Mouse (Mus musculus): ENCODE results near the gene Mrpl37. TPM values are rescaled to one million over a fixed set of nuclear protein-coding genes. Genes with fewer than 3 reads are reported as not detected.

Mrpl37 gene
- polyA plus RNA-seq, 1 experiment from 2014 or later = 125 TPM

DNA sequence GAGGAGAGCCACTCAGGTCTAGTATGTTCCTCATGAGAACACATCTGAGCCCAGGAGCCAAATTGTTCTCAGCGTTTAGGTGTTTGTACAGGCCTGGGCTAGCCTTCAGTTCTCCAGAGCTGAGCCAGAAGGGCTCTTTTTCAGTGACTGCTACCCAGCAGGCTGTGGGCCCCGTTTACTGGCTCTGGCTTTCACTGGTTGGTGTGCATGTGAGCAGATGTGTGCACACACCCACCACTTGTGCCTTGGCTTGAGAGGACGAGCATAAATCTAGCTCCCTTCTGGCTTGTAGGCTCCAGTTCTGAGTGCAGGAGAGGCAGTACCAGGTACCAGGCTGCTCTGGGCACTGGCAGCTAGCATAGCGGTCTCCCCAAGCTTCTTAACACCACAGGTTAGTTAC is 28.4 kb downstream of the Mrpl37 start:
- no peaks in the 10 kb centered on the region for H3K9me3 ChIP-seq (ENCODE audit: control insufficient read depth, low read length)
- WGBS = 87% methylated on average over 4 of the region's 4 CpGs
- no peak overlapping the region for H3K4me3 ChIP-seq (ENCODE audit: low read length)
- ATAC-seq (ENCODE audit: low FRiP score, low TSS enrichment) = no peak
- no peaks in the 10 kb centered on the region for H3K27me3 ChIP-seq (ENCODE audit: control insufficient read depth, insufficient read depth, low read length)
- peaks cover 78% of the 10 kb centered on the region for H3K36me3 ChIP-seq (ENCODE audit: control insufficient read depth, insufficient read depth, low read length)
- no peak overlapping the region for H3K9ac ChIP-seq (ENCODE audit: low read depth, low read length)
- no peak overlapping the region for H3K4me2 ChIP-seq (replicated peaks; ENCODE audit: low read depth, low read length)
- no peak overlapping the region for H3K27ac ChIP-seq (ENCODE audit: low read depth, low read length)
- no peaks in the 10 kb centered on the region for H3K4me1 ChIP-seq (ENCODE audit: control insufficient read depth, insufficient read depth, low read length)

DNA sequence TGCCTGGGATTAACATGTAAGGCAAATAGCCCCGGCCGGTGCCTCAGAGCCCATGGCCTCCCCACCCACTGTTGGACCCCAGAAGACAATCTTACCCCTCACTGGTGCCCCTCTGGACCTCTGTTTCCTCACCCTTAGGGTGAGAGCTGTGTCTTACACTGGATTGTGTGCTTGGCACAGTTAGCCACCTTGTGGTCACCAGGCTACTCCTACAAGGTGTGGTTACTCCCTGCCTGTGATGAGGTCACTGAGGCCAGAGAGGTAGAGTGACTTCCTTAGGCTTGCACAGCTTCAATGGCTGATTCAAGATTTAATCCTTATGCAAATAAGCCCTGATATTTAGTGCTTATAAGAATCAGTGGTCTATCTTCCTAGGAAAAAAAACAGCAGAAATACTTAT is 29.7 kb downstream of the Mrpl37 start:
- WGBS = 95% methylated on average over 2 of the region's 2 CpGs
- no peak overlapping the region for H3K4me2 ChIP-seq (replicated peaks; ENCODE audit: low read depth, low read length)
- ATAC-seq (ENCODE audit: low FRiP score, low TSS enrichment) = no peak
- H3K27me3 ChIP-seq (ENCODE audit: control insufficient read depth, insufficient read depth, low read length) = no peaks in the 10 kb centered on the region
- H3K36me3 ChIP-seq (ENCODE audit: control insufficient read depth, insufficient read depth, low read length) = peaks cover 84% of the 10 kb centered on the region
- no peaks in the 10 kb centered on the region for H3K4me1 ChIP-seq (ENCODE audit: control insufficient read depth, insufficient read depth, low read length)
- no peak overlapping the region for H3K4me3 ChIP-seq (ENCODE audit: low read length)
- no peaks in the 10 kb centered on the region for H3K9me3 ChIP-seq (ENCODE audit: control insufficient read depth, low read length)
- H3K27ac ChIP-seq (ENCODE audit: low read depth, low read length) = no peak overlapping the region
- H3K9ac ChIP-seq (ENCODE audit: low read depth, low read length) = no peak overlapping the region

DNA sequence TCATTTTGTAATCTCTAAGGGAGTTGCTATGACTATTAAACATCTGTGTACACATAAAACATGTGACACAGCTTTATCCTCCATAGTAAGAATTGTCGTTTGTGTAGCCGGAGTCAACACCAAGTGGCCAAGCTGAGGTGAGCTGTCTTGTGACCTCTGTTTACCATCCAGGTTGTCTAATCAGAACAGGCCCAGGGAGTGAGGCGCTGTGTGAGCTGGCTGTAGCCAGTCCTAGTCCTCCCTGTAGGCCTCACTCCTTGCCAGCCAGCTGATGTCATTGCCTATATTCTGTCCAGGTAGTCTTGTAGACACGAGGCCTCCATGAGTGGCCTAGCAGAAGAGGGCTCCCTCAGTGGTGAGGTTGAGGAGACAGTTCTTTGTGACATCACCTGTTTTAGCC is 31.0 kb downstream of the Mrpl37 start:
- Histone ChIP-seq H3K9me3 (ENCODE audit: control insufficient read depth, low read length) (no peaks in the 10 kb centered on the region), H3K4me1 (ENCODE audit: control insufficient read depth, insufficient read depth, low read length) (no peaks in the 10 kb centered on the region), H3K27me3 (ENCODE audit: control insufficient read depth, insufficient read depth, low read length) (no peaks in the 10 kb centered on the region), H3K4me3 (ENCODE audit: low read length) (no peak overlapping the region), H3K27ac (ENCODE audit: low read depth, low read length) (no peak overlapping the region), H3K9ac (ENCODE audit: low read depth, low read length) (no peak overlapping the region), H3K4me2 (replicated peaks; ENCODE audit: low read depth, low read length) (no peak overlapping the region), H3K36me3 (ENCODE audit: control insufficient read depth, insufficient read depth, low read length) (peaks cover 84% of the 10 kb centered on the region)
- WGBS = 89% methylated on average over 4 of the region's 4 CpGs
- ATAC-seq (ENCODE audit: low FRiP score, low TSS enrichment) = no peak

DNA sequence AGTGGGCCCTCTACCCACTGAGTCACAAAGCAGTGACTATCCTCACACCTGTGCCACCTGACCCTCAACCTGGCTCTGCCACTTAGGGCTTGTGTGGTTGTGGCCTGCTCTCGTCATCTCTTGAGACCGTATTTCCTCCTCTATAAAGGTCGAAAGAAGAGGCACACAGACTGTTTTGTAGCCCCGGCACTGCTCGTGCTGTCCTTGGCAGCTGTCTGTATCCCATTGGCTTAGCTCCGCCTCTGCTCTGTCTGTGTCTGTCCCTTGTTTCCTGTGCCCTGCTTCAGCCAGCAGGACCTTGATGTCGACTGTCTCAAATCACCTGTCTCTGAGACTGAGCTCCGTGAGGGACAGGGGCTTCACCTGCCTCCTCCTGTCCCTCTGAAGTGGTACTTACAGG is 40.2 kb downstream of the Mrpl37 start:
- Histone ChIP-seq H3K27ac (ENCODE audit: low read depth, low read length) (no peak overlapping the region), H3K36me3 (ENCODE audit: control insufficient read depth, insufficient read depth, low read length) (peaks cover 37% of the 10 kb centered on the region), H3K9ac (ENCODE audit: low read depth, low read length) (no peak overlapping the region), H3K4me2 (replicated peaks; ENCODE audit: low read depth, low read length) (no peak overlapping the region), H3K4me3 (ENCODE audit: low read length) (no peak overlapping the region), H3K9me3 (ENCODE audit: control insufficient read depth, low read length) (no peaks in the 10 kb centered on the region), H3K4me1 (ENCODE audit: control insufficient read depth, insufficient read depth, low read length) (no peaks in the 10 kb centered on the region), H3K27me3 (ENCODE audit: control insufficient read depth, insufficient read depth, low read length) (no peaks in the 10 kb centered on the region)
- ATAC-seq (ENCODE audit: low FRiP score, low TSS enrichment) = no peak
- WGBS = 60% methylated on average over 8 of the region's 8 CpGs

DNA sequence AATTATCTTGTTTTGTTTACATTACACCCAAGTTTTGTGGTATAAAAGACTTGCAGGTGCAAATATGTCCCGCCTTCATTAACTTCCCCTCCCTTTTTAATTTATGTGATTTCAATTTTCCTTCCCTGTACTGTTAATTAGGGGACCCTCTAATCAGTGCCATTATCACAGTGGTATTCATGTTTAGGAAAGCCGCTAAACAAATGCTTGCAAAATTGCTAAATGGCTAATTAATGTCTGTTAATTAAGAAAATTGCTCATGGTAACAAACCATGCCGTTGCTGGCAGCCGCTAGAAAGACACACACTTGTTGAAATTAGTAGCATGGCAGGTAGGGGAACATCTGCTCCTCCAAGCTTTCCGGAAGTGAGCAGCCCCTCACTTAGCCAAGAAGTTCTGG is 41.3 kb downstream of the Mrpl37 start:
- H3K4me2 ChIP-seq (replicated peaks; ENCODE audit: low read depth, low read length) = no peak overlapping the region
- WGBS = 80% methylated on average over 5 of the region's 5 CpGs
- no peak for ATAC-seq (ENCODE audit: low FRiP score, low TSS enrichment)
- no peaks in the 10 kb centered on the region; the same call in 1 of the 2 replicates for H3K4me1 ChIP-seq (ENCODE audit: control insufficient read depth, insufficient read depth, low read length)
- H3K27me3 ChIP-seq (ENCODE audit: control insufficient read depth, insufficient read depth, low read length) = no peaks in the 10 kb centered on the region
- H3K4me3 ChIP-seq (ENCODE audit: low read length) = no peak overlapping the region
- no peak overlapping the region for H3K27ac ChIP-seq (ENCODE audit: low read depth, low read length)
- peaks cover 26% of the 10 kb centered on the region for H3K36me3 ChIP-seq (ENCODE audit: control insufficient read depth, insufficient read depth, low read length)
- H3K9me3 ChIP-seq (ENCODE audit: control insufficient read depth, low read length) = no peaks in the 10 kb centered on the region
- no peak overlapping the region for H3K9ac ChIP-seq (ENCODE audit: low read depth, low read length)

- Histone ChIP-seq H3K27me3 (ENCODE audit: control insufficient read depth, insufficient read depth, low read length) (no peaks in the 10 kb centered on the region), H3K4me2 (replicated peaks; ENCODE audit: low read depth, low read length) (no peak overlapping the region), H3K4me1 (ENCODE audit: control insufficient read depth, insufficient read depth, low read length) (peaks cover 4% of the 10 kb centered on the region; the same call in 1 of the 2 replicates), H3K27ac (ENCODE audit: low read depth, low read length) (no peak overlapping the region), H3K4me3 (ENCODE audit: low read length) (no peak overlapping the region), H3K9ac (ENCODE audit: low read depth, low read length) (no peak overlapping the region), H3K36me3 (ENCODE audit: control insufficient read depth, insufficient read depth, low read length) (peaks cover 24% of the 10 kb centered on the region), H3K9me3 (ENCODE audit: control insufficient read depth, low read length) (no peaks in the 10 kb centered on the region)
- no peak for ATAC-seq (ENCODE audit: low FRiP score, low TSS enrichment)
- 85% methylated on average over 7 of the region's 7 CpGs for WGBS
These were observed 41.8 kb downstream of the Mrpl37 start for GRCm38 (mm10) chr4:107024899-107025298.

DNA sequence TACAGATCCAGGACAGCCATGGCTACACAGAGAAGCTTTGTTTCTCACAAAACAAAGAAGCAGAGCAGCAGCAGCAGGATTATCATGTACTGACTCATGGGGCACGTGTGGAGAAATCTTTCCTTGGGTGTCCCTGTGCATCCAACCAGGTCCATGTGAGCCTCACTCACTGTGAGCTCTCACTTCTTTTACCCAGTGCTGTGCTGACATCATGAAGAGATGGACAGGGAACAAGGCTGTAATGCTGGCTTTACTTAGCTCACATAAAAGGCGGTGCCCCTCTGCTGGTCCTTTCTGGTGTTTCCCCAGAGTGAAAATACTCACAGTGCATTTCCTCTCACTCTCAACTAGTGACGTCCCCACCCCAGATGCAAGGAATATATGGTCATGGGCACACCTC is 45.2 kb downstream of the Mrpl37 start:
- no peak overlapping the region for H3K4me3 ChIP-seq (ENCODE audit: low read length)
- H3K4me2 ChIP-seq (replicated peaks; ENCODE audit: low read depth, low read length) = no peak overlapping the region
- H3K27me3 ChIP-seq (ENCODE audit: control insufficient read depth, insufficient read depth, low read length) = no peaks in the 10 kb centered on the region
- no peak overlapping the region for H3K9ac ChIP-seq (ENCODE audit: low read depth, low read length)
- H3K27ac ChIP-seq (ENCODE audit: low read depth, low read length) = no peak overlapping the region
- WGBS = 77% methylated on average over 3 of the region's 3 CpGs
- H3K36me3 ChIP-seq (ENCODE audit: control insufficient read depth, insufficient read depth, low read length) = 0 out of 2 replicates have a peak, but pooled peaks cover 3% of the 10 kb centered on the region
- H3K4me1 ChIP-seq (ENCODE audit: control insufficient read depth, insufficient read depth, low read length) = peaks cover 15% of the 10 kb centered on the region
- ATAC-seq (ENCODE audit: low FRiP score, low TSS enrichment) = no peak
- no peaks in the 10 kb centered on the region for H3K9me3 ChIP-seq (ENCODE audit: control insufficient read depth, low read length)

DNA sequence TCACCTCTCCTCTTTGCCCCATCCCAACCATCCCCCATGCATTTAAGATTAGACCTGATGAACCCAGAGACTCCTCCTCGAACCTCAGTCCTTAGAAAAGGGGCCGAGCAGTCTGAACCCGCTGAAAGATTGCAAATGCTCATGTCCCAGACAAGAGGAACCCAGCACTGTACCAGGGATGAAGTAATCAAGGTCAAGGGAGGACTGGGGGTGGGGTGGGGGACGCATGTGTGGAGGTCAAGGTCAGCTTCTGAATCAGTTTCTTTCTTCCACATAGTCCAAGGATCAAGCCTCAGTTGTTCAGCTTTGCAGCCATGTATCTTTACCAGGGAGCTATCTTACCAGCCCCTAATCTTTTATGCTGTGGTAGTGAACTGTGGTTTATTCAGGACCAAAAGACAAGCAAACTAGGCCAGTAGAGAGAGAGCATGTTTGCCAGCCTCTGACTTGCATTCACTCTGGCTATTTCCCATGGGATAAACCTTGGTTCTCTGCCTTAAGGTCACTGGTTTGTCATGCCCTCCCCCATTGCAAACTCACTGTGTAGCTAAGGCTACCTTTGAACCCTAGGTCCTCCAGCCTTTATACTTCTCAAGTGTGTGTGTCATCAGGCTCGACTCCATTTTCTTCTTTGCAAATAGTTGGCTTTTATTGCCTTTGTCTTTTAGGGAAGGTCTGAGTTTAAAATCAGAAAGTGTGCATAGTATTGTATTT is 46.2 kb downstream of the Mrpl37 start:
- H3K36me3 ChIP-seq (ENCODE audit: control insufficient read depth, insufficient read depth, low read length) = 0 out of 2 replicates have a peak, but pooled peaks cover 3% of the 10 kb centered on the region
- no peaks in the 10 kb centered on the region for H3K9me3 ChIP-seq (ENCODE audit: control insufficient read depth, low read length)
- WGBS = 68% methylated on average over 5 of the region's 5 CpGs
- H3K27ac ChIP-seq (ENCODE audit: low read depth, low read length) = no peak overlapping the region
- no peak overlapping the region for H3K4me3 ChIP-seq (ENCODE audit: low read length)
- no peak overlapping the region for H3K4me2 ChIP-seq (replicated peaks; ENCODE audit: low read depth, low read length)
- H3K27me3 ChIP-seq (ENCODE audit: control insufficient read depth, insufficient read depth, low read length) = no peaks in the 10 kb centered on the region
- H3K4me1 ChIP-seq (ENCODE audit: control insufficient read depth, insufficient read depth, low read length) = peaks cover 25% of the 10 kb centered on the region
- no peak overlapping the region for H3K9ac ChIP-seq (ENCODE audit: low read depth, low read length)
- no peak for ATAC-seq (ENCODE audit: low FRiP score, low TSS enrichment)

DNA sequence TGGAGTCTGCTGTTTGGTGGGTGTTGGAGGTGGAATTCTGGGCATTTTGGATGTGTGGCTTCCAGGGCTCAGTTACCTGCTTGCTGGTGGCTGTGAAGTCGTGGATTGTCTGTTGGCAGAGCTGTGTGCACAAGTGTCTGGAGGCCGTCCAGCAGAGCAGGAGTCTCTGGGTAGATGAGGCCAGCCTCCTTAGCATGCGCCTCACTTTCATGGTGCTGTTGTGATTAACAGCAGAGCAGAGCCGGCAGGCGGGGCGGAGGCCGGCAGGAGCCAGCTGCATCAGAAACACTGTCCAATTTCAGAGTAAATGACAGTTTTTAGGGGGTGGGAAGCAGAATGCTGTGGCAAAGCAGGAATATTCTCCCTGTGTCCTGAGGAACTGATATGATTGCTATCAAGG is 47.6 kb downstream of the Mrpl37 start:
- Histone ChIP-seq H3K4me2 (replicated peaks; ENCODE audit: low read depth, low read length) (no peak overlapping the region), H3K4me1 (ENCODE audit: control insufficient read depth, insufficient read depth, low read length) (peaks cover 30% of the 10 kb centered on the region), H3K27me3 (ENCODE audit: control insufficient read depth, insufficient read depth, low read length) (no peaks in the 10 kb centered on the region), H3K9me3 (ENCODE audit: control insufficient read depth, low read length) (no peaks in the 10 kb centered on the region), H3K9ac (ENCODE audit: low read depth, low read length) (no peak overlapping the region), H3K36me3 (ENCODE audit: control insufficient read depth, insufficient read depth, low read length) (no peaks in the 10 kb centered on the region), H3K27ac (ENCODE audit: low read depth, low read length) (no peak overlapping the region), H3K4me3 (ENCODE audit: low read length) (no peak overlapping the region)
- ATAC-seq (ENCODE audit: low FRiP score, low TSS enrichment) = no peak
- 61% methylated on average over 7 of the region's 7 CpGs for WGBS
